Mouse (Mus musculus) embryo, embryonic 11 days (tissue): ENCODE data around the gene Exosc5.

ENCODE experiments used
- DNase-seq: peaks from one replicate; pipeline ENCODE4 v3.0.0-alpha.2; 2015

The Exosc5 gene

GRCm38 (mm10) chr7:25658657-25659472 is at the start of gene Exosc5, which contains the start of gene Bckdha:
TSS of gene Exosc5 (plus strand) at chr7:25659164.
TSS of gene Bckdha (minus strand) at chr7:25658981.
- DNase-seq: peak; percentile 100

GRCm38 (mm10) chr7:25610056-25610455 is 48.9 kb upstream of the Exosc5 start:
- no peak for DNase-seq

DNA sequence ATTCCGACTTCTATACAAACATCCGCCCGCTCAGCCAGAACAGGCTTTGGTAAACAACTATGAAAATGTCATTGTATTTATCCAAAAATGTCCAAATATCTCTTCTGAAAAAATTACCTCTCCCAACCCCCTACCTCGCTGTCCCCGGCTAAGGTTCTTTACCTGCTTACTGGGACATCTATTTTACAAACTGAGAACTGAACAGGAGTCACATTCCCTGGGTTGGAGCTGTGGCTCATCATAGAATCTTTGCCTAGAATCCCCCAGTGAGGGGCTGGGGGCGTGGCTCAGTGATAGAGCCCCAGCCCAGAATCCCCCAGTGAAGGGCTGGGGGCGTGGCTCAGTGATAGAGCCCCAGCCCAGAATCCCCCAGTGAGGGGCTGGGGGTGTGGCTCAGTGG is 47.5 kb upstream of the Exosc5 start:
- no peak for DNase-seq

GRCm38 (mm10) chr7:25614086-25614485 is 44.9 kb upstream of the Exosc5 start:
- DNase-seq: no peak

DNA sequence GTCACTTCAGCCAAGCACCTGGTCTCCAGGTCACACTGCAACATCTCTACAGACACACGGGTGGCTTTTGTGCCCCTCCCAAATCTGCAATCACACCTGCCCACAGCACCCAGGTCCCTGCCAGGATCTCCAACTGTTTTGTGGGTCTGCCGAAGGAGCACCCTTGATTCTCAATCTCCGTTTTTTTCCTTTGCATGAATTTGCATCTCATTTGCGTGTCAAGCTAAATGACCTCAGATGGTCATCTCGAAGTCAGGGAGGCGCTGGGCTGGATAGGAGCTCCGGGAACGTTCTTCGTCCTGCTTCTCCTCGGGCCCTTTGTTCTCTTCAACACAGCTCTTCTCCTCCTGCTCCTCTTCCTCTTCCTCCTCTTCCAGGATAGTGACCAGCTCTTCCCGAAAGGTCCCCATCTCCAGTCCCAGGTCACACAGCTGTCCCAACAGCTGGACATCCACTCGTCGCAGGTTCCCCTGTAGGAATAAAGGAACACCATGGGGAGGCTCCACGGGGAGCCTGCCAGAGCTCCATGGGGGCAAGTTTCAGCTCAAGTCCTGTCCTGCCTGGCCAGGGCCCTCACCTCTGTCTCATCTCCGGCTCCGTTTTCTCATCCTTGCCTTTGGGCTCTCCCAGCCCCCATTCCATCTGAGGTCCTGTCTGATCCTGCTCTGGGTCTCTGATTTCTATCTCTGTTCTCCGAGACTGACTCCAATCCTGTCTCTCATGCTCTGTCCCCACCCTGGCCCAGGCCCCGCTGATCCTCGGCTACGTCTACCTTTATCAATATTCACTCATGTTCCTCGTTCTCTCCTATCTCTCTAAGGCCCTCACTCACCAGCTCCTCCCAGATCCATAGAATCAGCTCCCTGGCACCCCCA is 43.9 kb upstream of the Exosc5 start:
- DNase-seq: no peak

GRCm38 (mm10) chr7:25615706-25616011 is 43.3 kb upstream of the Exosc5 start, which contains the start of gene Erich4:
TSS of gene Erich4 (minus strand) at chr7:25615892.
- DNase-seq: no peak

- DNase-seq: no peak
These were observed 41.4 kb upstream of the Exosc5 start for GRCm38 (mm10) chr7:25617376-25618160.

GRCm38 (mm10) chr7:25618865-25619721 is 39.9 kb upstream of the Exosc5 start, which contains the start of gene Dmac2:
TSS of gene Dmac2 (plus strand) at chr7:25619414.
- DNase-seq: peak; percentile 95

GRCm38 (mm10) chr7:25619722-25619991 is 39.3 kb upstream of the Exosc5 start:
- DNase-seq: no peak

- DNase-seq: no peak
These were observed 38.9 kb upstream of the Exosc5 start for GRCm38 (mm10) chr7:25620101-25620500.

GRCm38 (mm10) chr7:25620751-25621150 is 38.2 kb upstream of the Exosc5 start:
- DNase-seq: no peak

DNA sequence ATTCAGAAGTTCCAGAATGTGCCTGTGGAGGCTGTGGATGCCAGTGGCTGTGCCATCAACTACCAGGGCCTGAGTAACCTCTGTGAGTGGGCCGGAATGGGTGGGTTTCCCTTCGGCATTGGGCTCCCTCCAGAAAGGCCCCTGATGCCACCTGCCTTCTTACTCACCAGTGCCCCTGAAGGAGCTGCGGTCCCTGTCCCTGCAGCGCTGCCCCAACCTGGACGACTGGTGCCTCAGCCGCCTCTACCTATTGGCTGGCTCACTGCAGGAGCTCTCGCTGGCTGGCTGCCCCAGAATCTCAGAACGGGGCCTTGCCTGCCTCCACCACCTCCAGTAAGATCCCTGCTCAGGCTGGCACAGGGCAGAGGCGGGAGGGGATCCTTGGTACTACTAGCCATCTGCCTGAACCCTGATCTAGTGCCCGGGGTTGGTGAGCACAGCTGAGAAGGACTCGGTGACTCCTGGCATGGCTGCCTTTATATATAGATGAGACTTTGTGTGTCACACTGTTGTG is 35.0 kb upstream of the Exosc5 start:
- DNase-seq: no peak

GRCm38 (mm10) chr7:25624851-25625250 is 34.1 kb upstream of the Exosc5 start:
- no peak for DNase-seq

GRCm38 (mm10) chr7:25625594-25626250 is 33.2 kb upstream of the Exosc5 start:
- peak; percentile 16 for DNase-seq

DNA sequence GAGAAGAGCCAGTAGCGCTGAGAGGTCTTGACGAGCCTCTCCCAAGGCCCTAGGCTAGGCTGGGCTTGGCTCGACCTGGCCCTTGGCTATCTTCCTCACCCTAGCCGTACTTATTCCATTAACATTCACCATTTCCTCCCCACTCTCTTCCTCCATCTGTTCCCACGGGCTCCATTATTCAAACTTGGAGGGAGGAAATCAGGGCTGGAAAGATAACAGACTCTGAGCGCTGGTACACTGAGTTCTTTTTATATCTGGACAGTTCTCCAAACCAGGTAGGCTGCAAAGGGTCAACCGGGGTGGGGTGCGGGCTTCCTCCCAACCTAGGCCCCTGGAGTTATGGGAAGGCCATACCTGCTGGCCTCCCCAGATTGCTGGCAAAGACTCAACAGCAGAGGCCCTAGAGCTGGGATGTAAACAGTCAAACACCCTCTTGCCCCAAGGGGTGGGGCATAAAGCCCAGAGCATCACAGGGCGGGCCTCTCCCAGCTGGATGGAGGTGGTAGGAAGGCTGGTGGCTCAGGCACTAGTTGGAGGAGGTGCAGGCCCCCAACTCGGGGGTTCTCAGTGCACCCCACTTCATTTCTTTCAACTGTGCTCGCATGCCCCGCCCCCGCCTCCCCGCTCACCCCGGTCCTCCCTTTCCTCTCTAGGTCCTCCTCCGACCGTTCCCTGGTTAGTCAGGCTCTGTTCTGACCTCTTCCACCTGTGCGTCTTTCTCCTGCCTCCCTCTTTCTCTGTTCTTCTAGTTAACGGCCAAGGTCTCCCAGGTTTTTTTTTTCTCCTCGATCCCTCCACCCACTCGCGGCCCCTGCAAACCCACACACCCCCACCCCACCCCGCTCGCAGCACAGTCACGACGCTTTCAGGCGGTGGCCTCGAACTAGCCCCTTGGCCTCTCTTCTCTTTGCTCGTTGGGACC is 32.2 kb upstream of the Exosc5 start, which contains the start of gene B3gnt8:
Gene B3gnt8, plus strand, starts transcription at position 146 of the 922 bp plus-strand sequence.
- DNase-seq: peak; percentile 23

DNA sequence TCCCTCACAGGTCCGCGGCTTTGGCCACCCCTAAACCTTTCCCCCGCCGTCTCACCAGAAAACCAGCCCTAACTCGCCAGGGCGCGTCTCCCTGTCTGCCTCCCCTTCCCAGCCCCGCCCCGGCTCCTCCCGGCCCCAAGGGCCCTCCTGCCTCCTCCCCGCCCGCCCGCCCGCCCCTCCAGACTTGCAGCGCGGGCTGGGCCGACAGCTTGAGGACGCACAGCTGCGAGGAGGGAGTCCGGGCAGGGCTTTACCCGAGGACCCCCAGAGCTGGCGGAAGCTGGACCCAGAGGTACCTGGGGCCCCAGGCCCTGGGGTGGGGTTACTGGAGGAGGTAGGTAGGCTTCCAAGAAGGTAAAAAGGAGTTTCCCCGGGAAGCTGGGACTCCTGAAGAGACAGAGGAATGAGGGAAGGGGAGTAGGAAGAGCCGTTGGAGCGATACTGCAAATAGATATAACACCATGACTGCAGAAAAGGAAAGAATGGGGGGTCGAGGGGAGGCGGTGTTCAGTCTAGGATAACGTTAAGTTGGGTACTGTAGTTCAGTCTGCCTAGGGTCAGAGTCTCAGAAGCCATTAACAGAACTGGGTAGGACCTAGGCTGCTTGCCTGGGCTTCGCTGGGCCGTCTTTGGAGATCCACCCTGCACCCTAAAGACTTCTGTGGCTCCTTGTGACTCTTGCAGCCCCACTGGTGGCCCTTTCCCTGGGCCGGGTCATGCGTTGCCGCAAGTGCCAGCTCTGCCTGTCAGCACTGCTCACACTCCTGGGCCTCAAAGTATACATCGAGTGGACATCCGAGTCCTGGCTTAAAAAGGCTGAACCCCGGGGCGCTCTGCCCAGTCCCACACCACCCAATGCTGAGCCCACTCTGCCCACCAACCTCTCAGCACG is 31.3 kb upstream of the Exosc5 start:
- DNase-seq: peak; percentile 70

GRCm38 (mm10) chr7:25628323-25628620 is 30.7 kb upstream of the Exosc5 start:
- no peak for DNase-seq

- no peak for DNase-seq
These were observed 26.3 kb upstream of the Exosc5 start for GRCm38 (mm10) chr7:25632679-25633078.

- DNase-seq: no peak
These were observed 22.6 kb upstream of the Exosc5 start for GRCm38 (mm10) chr7:25636373-25636772.
